Mouse (Mus musculus) C2C12 (cell line): ENCODE results near the gene Kcnd2. TPM values are rescaled to one million over a fixed set of nuclear protein-coding genes. Genes with fewer than 3 reads are reported as not detected.

Experiments used
- H3K27me3 ChIP-seq: one replicate; pipeline ENCODE4 v1.6.1; 2011; ENCODE audit not compliant: control insufficient read depth, insufficient read depth, insufficient read length
- H3K36me3 ChIP-seq: one replicate; pipeline ENCODE4 v1.6.1; 2011; ENCODE audit not compliant: control insufficient read depth, insufficient read depth
- H3K4me3 ChIP-seq: one replicate; pipeline ENCODE4 v1.5.1; 2011; ENCODE audit warnings: mild to moderate bottlenecking, control low read depth; ENCODE audit not compliant: poor library complexity, insufficient read depth, severe bottlenecking
- H3K79me2 ChIP-seq: one replicate; pipeline ENCODE4 v1.6.1; 2011; ENCODE audit not compliant: control insufficient read depth, insufficient read depth
- H3K79me3 ChIP-seq: one replicate; pipeline ENCODE4 v1.6.1; 2011; ENCODE audit warnings: low read depth, control low read depth
- H3ac ChIP-seq: one replicate; pipeline ENCODE3; 2011; ENCODE audit warnings: low read depth; ENCODE audit not compliant: control insufficient read depth, insufficient read length
- CEBPB ChIP-seq: IDR thresholded peaks from one replicate; pipeline ENCODE4 v1.6.1; 2011; ENCODE audit warnings: low read depth, mild to moderate bottlenecking, control low read depth, moderate library complexity
- CTCF ChIP-seq: IDR thresholded peaks from one replicate; pipeline ENCODE4 v1.5.1; 2011; ENCODE audit not compliant: control insufficient read depth, insufficient read depth, insufficient read length
- FOSL1 ChIP-seq: IDR thresholded peaks from one replicate; pipeline ENCODE4 v1.8.0; 2011; ENCODE audit warnings: mild to moderate bottlenecking, low read length; ENCODE audit not compliant: poor library complexity, insufficient read depth, severe bottlenecking
- MAX ChIP-seq: IDR thresholded peaks from one replicate; pipeline ENCODE4 v1.6.1; 2011; ENCODE audit warnings: mild to moderate bottlenecking, control low read depth
- MYOD1 ChIP-seq: IDR thresholded peaks from one replicate; pipeline ENCODE4 v1.6.1; 2011; ENCODE audit warnings: low read depth; ENCODE audit not compliant: control insufficient read depth, insufficient read length
- MYOG ChIP-seq: IDR thresholded peaks from one replicate; pipeline ENCODE4 v1.6.1; 2011; ENCODE audit not compliant: control insufficient read depth, insufficient read length; ENCODE audit errors: extremely low read depth
- USF1 ChIP-seq: IDR thresholded peaks from one replicate; pipeline ENCODE4 v1.6.1; 2011; ENCODE audit warnings: low read depth, mild to moderate bottlenecking, control low read depth, moderate library complexity
- polyA plus RNA-seq: library from polyadenylated mRNA; unstranded; fragments of >200 nt; fragmentation: generic; extraction: Trizol; gene quantifications from one replicate; pipeline ENCODE4 v1.2.1, GENCODE M21; 2012; ENCODE audit warnings: missing spikeins

The Kcnd2 gene
- polyA plus RNA-seq, 1 experiment: not detected

DNA sequence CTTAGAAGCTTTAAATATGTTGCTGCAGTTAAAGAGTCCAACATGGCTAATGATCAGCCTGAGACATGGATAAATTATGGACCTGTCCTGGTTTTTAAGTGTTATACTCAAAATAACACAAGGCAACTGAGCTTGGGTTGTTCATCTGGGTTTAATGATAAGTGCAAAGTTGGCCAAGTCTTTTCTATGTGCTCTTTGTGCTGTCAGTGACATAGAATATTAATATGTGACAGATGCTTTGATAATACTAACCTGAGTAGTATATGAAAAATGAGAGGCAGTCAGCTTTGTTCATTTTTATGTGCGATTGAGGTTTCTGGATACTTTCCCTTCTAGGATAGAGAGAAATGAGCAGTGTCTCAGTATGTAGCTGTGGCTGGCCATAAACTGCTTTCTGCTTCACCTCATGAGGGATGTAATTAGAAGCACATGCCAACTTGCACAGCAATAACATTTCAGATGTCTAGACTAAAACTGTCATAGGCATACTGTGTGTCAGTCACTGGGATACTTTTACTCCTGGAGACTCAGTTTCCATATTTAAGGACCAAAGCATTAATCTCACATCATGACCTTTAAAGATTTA lies 312.3 kb downstream of the Kcnd2 start:
- Histone ChIP-seq H3K79me2 (no peaks in the 10 kb centered on the region), H3K27me3 (no peaks in the 10 kb centered on the region), H3ac (no peak overlapping the region), H3K36me3 (no peaks in the 10 kb centered on the region), H3K4me3 (no peak overlapping the region), H3K79me3 (no peaks in the 10 kb centered on the region)
- no peak for TF ChIP-seq CEBPB

DNA sequence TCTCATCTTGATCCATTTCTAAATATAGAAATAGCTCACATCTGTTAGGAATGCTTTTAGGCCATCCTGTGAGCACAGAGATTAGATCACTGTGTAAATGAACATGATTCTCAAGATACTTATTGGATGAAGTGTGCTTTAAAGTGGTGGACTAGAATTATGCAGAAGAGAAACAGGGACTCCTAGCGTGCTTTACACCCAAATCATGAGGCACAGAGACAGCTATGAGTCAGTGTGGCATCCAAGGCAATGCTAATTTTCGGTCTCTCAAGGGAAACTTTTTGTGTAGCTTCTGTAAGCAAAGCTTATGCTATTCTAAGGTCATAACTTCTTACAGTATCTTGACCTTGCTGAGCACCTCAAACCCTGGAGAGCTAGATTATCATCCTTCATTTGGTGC lies 318.7 kb downstream of the Kcnd2 start:
- H3K27me3 ChIP-seq: no peaks in the 10 kb centered on the region
- no peaks in the 10 kb centered on the region for H3K79me2 ChIP-seq
- H3K4me3 ChIP-seq: no peak overlapping the region
- no peaks in the 10 kb centered on the region for H3K36me3 ChIP-seq
- TF ChIP-seq MYOD1 (no peak), CEBPB (no peak), FOSL1 (no peak), MYOG (no peak), MAX (no peak), USF1 (no peak), CTCF (no peak)
- H3K79me3 ChIP-seq: no peaks in the 10 kb centered on the region
- H3ac ChIP-seq: no peak overlapping the region

DNA sequence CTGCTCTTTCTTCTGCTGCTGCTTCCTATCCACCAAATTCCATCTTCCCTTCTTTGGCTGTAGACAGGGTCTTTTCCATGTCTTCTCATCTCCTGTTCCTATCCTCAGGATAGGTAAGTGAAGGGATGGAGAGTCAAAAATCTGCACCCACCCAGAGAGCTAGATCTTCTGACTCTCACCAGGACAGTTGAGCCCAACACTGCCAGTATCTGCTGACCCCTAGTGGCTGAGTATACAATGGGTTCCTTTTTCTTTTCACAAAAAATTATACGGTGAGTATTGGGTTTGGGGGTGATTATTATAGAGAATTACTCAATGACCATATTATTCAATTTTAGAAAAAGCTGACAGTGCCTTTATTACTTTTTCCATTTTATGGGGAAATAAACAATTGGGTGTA lies 319.5 kb downstream of the Kcnd2 start:
- no peaks in the 10 kb centered on the region for H3K36me3 ChIP-seq
- no peak overlapping the region for H3ac ChIP-seq
- H3K27me3 ChIP-seq: no peaks in the 10 kb centered on the region
- H3K79me2 ChIP-seq: no peaks in the 10 kb centered on the region
- no peak overlapping the region for H3K4me3 ChIP-seq
- TF ChIP-seq MAX (no peak), USF1 (no peak), MYOD1 (no peak), MYOG (no peak), CTCF (no peak), FOSL1 (no peak), CEBPB (no peak)
- H3K79me3 ChIP-seq: no peaks in the 10 kb centered on the region

- Histone ChIP-seq H3K79me2 (no peaks in the 10 kb centered on the region), H3K36me3 (no peaks in the 10 kb centered on the region), H3ac (no peak overlapping the region)
These were observed 336.2 kb downstream of the Kcnd2 start for GRCm38 (mm10) chr6:21551501-21551900.

DNA sequence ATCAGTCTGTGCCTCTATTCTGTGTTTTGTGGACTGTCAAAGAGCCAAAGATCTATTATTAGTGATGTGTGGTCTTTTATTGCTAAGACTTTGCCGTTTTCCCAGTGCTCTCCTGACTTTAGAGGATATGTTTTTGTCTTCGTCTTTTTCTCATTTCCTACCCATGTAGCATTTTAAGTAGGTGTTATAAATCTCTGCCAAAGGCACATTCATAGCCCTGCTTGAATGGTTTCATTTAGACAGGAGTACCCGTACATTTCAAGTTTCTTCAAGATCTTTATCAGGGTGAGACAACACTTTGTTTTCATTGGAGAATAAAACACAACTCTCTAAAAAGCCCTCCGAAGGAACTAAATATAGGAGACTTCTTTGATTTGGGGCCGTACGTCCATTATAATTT lies 355.7 kb downstream of the Kcnd2 start:
- H3K27me3 ChIP-seq: no peaks in the 10 kb centered on the region
- TF ChIP-seq MYOG (no peak), FOSL1 (no peak), CEBPB (no peak), MAX (no peak), USF1 (no peak), MYOD1 (no peak), CTCF (no peak)
- H3ac ChIP-seq: no peak overlapping the region
- H3K36me3 ChIP-seq: no peaks in the 10 kb centered on the region
- H3K79me2 ChIP-seq: no peaks in the 10 kb centered on the region
- no peaks in the 10 kb centered on the region for H3K79me3 ChIP-seq
- no peak overlapping the region for H3K4me3 ChIP-seq

More at GRCm38 (mm10) chr6:21551501-21551900, 336.2 kb downstream of the Kcnd2 start:
- H3K4me3 ChIP-seq: no peak overlapping the region
- no peaks in the 10 kb centered on the region for H3K27me3 ChIP-seq
- TF ChIP-seq MAX: no peak
- TF ChIP-seq MYOG: no peak
- no peaks in the 10 kb centered on the region for H3K79me3 ChIP-seq

- Histone ChIP-seq H3K4me3 (no peak overlapping the region), H3K36me3 (no peaks in the 10 kb centered on the region), H3K27me3 (no peaks in the 10 kb centered on the region), H3ac (no peak overlapping the region), H3K79me2 (no peaks in the 10 kb centered on the region), H3K79me3 (no peaks in the 10 kb centered on the region)
- TF ChIP-seq MYOD1: no peak
- no peak for TF ChIP-seq MYOG
- no peak for TF ChIP-seq FOSL1
- no peak for TF ChIP-seq CEBPB
- TF ChIP-seq CTCF: no peak
- TF ChIP-seq MAX: no peak
- TF ChIP-seq USF1: no peak
These were observed 374.9 kb downstream of the Kcnd2 start for GRCm38 (mm10) chr6:21590156-21590555.
